Mouse (Mus musculus): Measurements from ENCODE around the gene Nhlrc1.

GRCm38 (mm10) chr13:46993274-46993551, 21.4 kb downstream of the Nhlrc1 start:
- TF ChIP-seq CTCF (IDR thresholded peaks at IDR 0.05; ENCODE audit: extremely low read depth, insufficient read depth, low read length), result no peak
- no peak for TF ChIP-seq POLR2A (IDR thresholded peaks at IDR 0.05; ENCODE audit: extremely low read depth, insufficient read depth, low read length)
